25 mouse cellular contexts compared by ENCODE assay signal in the genomic region with DNA sequence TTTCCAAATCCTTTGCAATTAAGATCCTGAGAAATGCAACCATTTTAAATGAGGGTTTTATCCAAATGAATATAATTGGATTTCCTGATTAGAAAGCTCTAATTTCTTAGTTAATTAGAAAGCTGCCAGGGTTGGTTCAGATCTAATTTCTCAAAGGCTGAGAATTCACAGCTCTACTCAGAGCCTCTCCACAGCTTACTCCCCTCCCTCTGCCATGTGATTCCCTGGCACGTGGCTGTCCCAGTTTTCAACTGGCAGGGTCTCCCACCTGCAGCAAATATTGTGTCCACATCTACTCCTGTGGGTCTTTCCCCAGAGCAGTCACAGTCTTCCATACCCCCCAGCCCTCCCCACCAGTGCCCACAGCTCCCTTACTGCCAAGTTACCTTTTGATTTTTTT. TPM values are rescaled to one million over a fixed set of nuclear protein-coding genes. Genes with fewer than 3 reads are reported as not detected.
DNase-seq lines count a peak whose midpoint lies in the region; ATAC-seq lines count a peak whose summit lies in the region.
"Had no signal": no experiment of that assay in that cellular context is flagged by ENCODE, and none has a peak within 500 bp of the region (broad histone marks: within the 10 kb centered on the region; RNA-seq: fewer than 3 reads in every experiment).

No protein-coding gene starts in this region.

- WGBS in liver, embryonic 12.5 days (ENCODE audit: insufficient replicate concordance): 61% methylated on average over 1 of the region's 1 CpGs
- 45% methylated on average over 1 of the region's 1 CpGs for WGBS in liver, embryonic 11.5 days
- WGBS in liver, embryonic 16.5 days (ENCODE audit: insufficient replicate concordance): 59% methylated on average over 1 of the region's 1 CpGs

- H3K9ac ChIP-seq in liver, embryonic 12.5 days: peak overlapping the region; percentile 18; the same call in 1 of the 2 replicates
- no peak overlapping the region for H3K9ac ChIP-seq in liver, embryonic 11.5 days (ENCODE audit: low read depth, low read length)
- H3K9ac ChIP-seq in liver, embryonic 16.5 days (ENCODE audit: low read depth, low read length): no peak overlapping the region
- H3K9ac ChIP-seq: embryonic facial prominence, embryonic 12.5 days; embryonic facial prominence, embryonic 15.5 days; forebrain, postnatal 0 days; hindbrain, embryonic 14.5 days had no signal

- no peaks in the 10 kb centered on the region for H3K9me3 ChIP-seq in liver, embryonic 12.5 days (replicated peaks)
- no peaks in the 10 kb centered on the region for H3K9me3 ChIP-seq in liver, embryonic 11.5 days (ENCODE audit: control insufficient read depth, low read length)
- H3K9me3 ChIP-seq in liver, embryonic 16.5 days (replicated peaks; ENCODE audit: control insufficient read depth, low read length): no peaks in the 10 kb centered on the region
- H3K9me3 ChIP-seq: embryonic facial prominence, embryonic 12.5 days; embryonic facial prominence, embryonic 15.5 days had no signal

- ATAC-seq in liver, embryonic 12.5 days: no peak
- no peak for ATAC-seq in liver, embryonic 11.5 days (replicated peaks; ENCODE audit: low FRiP score)
- ATAC-seq in liver, embryonic 16.5 days (ENCODE audit: low read depth): no peak
- ATAC-seq: activated CD4-positive, CD25-positive, alpha-beta regulatory T cell, adult 4 months; CD4-positive, CD25-positive, alpha-beta regulatory T cell, adult 4 months; forebrain, embryonic 14.5 days; forebrain, postnatal 0 days had no signal

- H3K27me3 ChIP-seq in liver, embryonic 12.5 days (replicated peaks): no peaks in the 10 kb centered on the region
- no peaks in the 10 kb centered on the region for H3K27me3 ChIP-seq in liver, embryonic 11.5 days (replicated peaks; ENCODE audit: control insufficient read depth, insufficient read depth, low read length)
- no peaks in the 10 kb centered on the region for H3K27me3 ChIP-seq in liver, embryonic 16.5 days (ENCODE audit: control insufficient read depth, insufficient read depth, low read depth, low read length)
- H3K27me3 ChIP-seq: embryonic facial prominence, embryonic 12.5 days had no signal

- H3K4me2 ChIP-seq in liver, embryonic 12.5 days: peak overlapping the region; percentile 80
- H3K4me2 ChIP-seq in liver, embryonic 11.5 days: no peak overlapping the region
- H3K4me2 ChIP-seq in liver, embryonic 16.5 days (ENCODE audit: low read depth, low read length): no peak overlapping the region
- H3K4me2 ChIP-seq: embryonic facial prominence, embryonic 12.5 days; embryonic facial prominence, embryonic 15.5 days; heart, embryonic 11.5 days; hindbrain, embryonic 14.5 days had no signal

- H3K27ac ChIP-seq in liver, embryonic 12.5 days: peak overlapping the region; percentile 73; the same call in 1 of the 2 replicates
- no peak overlapping the region for H3K27ac ChIP-seq in liver, embryonic 11.5 days (ENCODE audit: low read depth, low read length)
- peak overlapping the region; percentile 20; the same call in 1 of the 2 replicates for H3K27ac ChIP-seq in liver, embryonic 16.5 days (ENCODE audit: low read length)
- H3K27ac ChIP-seq: embryonic facial prominence, embryonic 12.5 days; embryonic facial prominence, embryonic 15.5 days; gastrocnemius, adult 2 months; hindbrain, embryonic 14.5 days had no signal

- peaks cover 100% of the 10 kb centered on the region for H3K36me3 ChIP-seq in liver, embryonic 12.5 days
- H3K36me3 ChIP-seq in liver, embryonic 11.5 days (ENCODE audit: control insufficient read depth, insufficient read depth, low read length): peaks cover 43% of the 10 kb centered on the region
- H3K36me3 ChIP-seq in liver, embryonic 16.5 days (ENCODE audit: control insufficient read depth, insufficient read depth): peaks cover 97% of the 10 kb centered on the region
- H3K36me3 ChIP-seq: embryonic facial prominence, embryonic 12.5 days; embryonic facial prominence, embryonic 15.5 days had no signal

- DNase-seq in liver, embryonic 11.5 days (ENCODE audit: low spot score): no peak
- DNase-seq in retina, postnatal 1 day: peak; percentile 32
- no peak for DNase-seq in retina, embryonic 14.5 days (ENCODE audit: low spot score)
- no peak for DNase-seq in cerebellum, adult 8-10 months
- DNase-seq: adrenal gland, adult 8-10 months; adrenal gland, postnatal 25 days; cerebellum, adult 18-20 months; cerebellum, adult 9-11 months; cerebellum, postnatal 25 days; forebrain, postnatal 0 days; gastrocnemius, adult 2 months; gastrocnemius, postnatal 14 days; heart, adult 11 months had no signal

- H3K4me1 ChIP-seq in liver, embryonic 12.5 days: peaks cover 87% of the 10 kb centered on the region
- H3K4me1 ChIP-seq in liver, embryonic 11.5 days (replicated peaks; ENCODE audit: control insufficient read depth, insufficient read depth, low read length): peaks cover 13% of the 10 kb centered on the region
- peaks cover 36% of the 10 kb centered on the region for H3K4me1 ChIP-seq in liver, embryonic 16.5 days (ENCODE audit: control insufficient read depth, low read depth, low read length)
- H3K4me1 ChIP-seq: embryonic facial prominence, embryonic 12.5 days; embryonic facial prominence, embryonic 15.5 days had no signal

- no peak overlapping the region for H3K4me3 ChIP-seq in liver, embryonic 12.5 days
- no peak overlapping the region for H3K4me3 ChIP-seq in liver, embryonic 11.5 days (ENCODE audit: low read depth, low read length)
- H3K4me3 ChIP-seq in liver, embryonic 16.5 days (ENCODE audit: low read depth, low read length): no peak overlapping the region
- H3K4me3 ChIP-seq: embryonic facial prominence, embryonic 12.5 days; embryonic facial prominence, embryonic 15.5 days; gastrocnemius, adult 2 months had no signal

RNA-seq across cellular contexts. Expression of gene Ermap, which starts 6.3 kb away (rescaled TPM):
- polyA plus RNA-seq in liver, embryonic 12.5 days (2016; fragmentation: Nextera tagmentation; extraction: Ambion mirVana): 328 and 333 TPM in 2 replicates
- 263 and 274 TPM in 2 replicates for polyA plus RNA-seq in liver, embryonic 11.5 days (2014; fragmentation: Nextera tagmentation; extraction: Ambion mirVana)
- 359 and 361 TPM in 2 replicates for polyA plus RNA-seq in liver, embryonic 16.5 days (2015; fragmentation: Nextera tagmentation; extraction: Ambion mirVana)
- polyA plus RNA-seq: CD4-positive, CD25-positive, alpha-beta regulatory T cell, adult 4 months had no signal

RNA-seq across cellular contexts. Expression of gene Zfp691, which starts 9.5 kb away (rescaled TPM):
- polyA plus RNA-seq in liver, embryonic 12.5 days (2016; fragmentation: Nextera tagmentation; extraction: Ambion mirVana): 3.6 and 3.8 TPM in 2 replicates
- polyA plus RNA-seq in liver, embryonic 11.5 days (2014; fragmentation: Nextera tagmentation; extraction: Ambion mirVana): 5.4 and 8.1 TPM in 2 replicates
- 2.0 and 2.1 TPM in 2 replicates for polyA plus RNA-seq in liver, embryonic 16.5 days (2015; fragmentation: Nextera tagmentation; extraction: Ambion mirVana)

RNA-seq across cellular contexts. Expression of gene Svbp, which starts 11.6 kb away (rescaled TPM):
- polyA plus RNA-seq in liver, embryonic 12.5 days (2016; fragmentation: Nextera tagmentation; extraction: Ambion mirVana): 114 and 121 TPM in 2 replicates
- 169 and 174 TPM in 2 replicates for polyA plus RNA-seq in liver, embryonic 11.5 days (2014; fragmentation: Nextera tagmentation; extraction: Ambion mirVana)
- polyA plus RNA-seq in liver, embryonic 16.5 days (2015; fragmentation: Nextera tagmentation; extraction: Ambion mirVana): 69.6 and 79.2 TPM in 2 replicates

RNA-seq across cellular contexts. Expression of gene Tmem269, which starts 34.5 kb away (rescaled TPM):
- polyA plus RNA-seq in liver, embryonic 12.5 days (2016; fragmentation: Nextera tagmentation; extraction: Ambion mirVana): not detected in 2 replicates
- polyA plus RNA-seq in liver, embryonic 11.5 days (2014; fragmentation: Nextera tagmentation; extraction: Ambion mirVana): not detected in 2 replicates
- polyA plus RNA-seq in liver, embryonic 16.5 days (2015; fragmentation: Nextera tagmentation; extraction: Ambion mirVana): not detected in 2 replicates
- polyA plus RNA-seq: C2C12; CD4-positive, CD25-positive, alpha-beta regulatory T cell, adult 4 months; embryonic facial prominence, embryonic 12.5 days; forebrain, embryonic 11.5 days; heart, embryonic 11.5 days; heart, postnatal 0 days; hindbrain, embryonic 14.5 days had no signal

RNA-seq across cellular contexts. Expression of gene AU022252, which starts 49.0 kb away (rescaled TPM):
- 18.1 and 19.6 TPM in 2 replicates for polyA plus RNA-seq in liver, embryonic 12.5 days (2016; fragmentation: Nextera tagmentation; extraction: Ambion mirVana)
- 30.7 and 33.3 TPM in 2 replicates for polyA plus RNA-seq in liver, embryonic 11.5 days (2014; fragmentation: Nextera tagmentation; extraction: Ambion mirVana)
- polyA plus RNA-seq in liver, embryonic 16.5 days (2015; fragmentation: Nextera tagmentation; extraction: Ambion mirVana): 10.0 and 11.6 TPM in 2 replicates
